14 mouse cellular contexts compared by ENCODE assay signal in the genomic region with DNA sequence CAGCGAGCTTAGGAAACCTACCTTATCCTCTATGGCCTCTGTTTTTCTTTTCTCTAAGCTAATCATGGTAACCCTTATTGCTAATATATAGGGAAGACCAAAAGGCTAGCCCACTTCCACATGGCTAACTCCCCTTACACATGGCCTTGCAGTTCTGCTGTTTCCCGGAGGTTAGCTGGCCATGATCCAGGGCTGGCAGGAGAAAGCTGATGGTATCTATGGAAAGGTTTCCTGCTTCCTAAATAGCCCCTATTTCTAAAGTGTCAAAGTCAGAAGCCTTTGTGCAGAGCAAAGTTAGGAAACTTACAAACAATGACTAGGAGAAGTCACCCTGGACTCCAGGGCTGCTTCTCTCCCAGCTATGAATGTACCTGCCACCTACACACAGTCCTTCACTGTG.
DNase-seq lines count a peak whose midpoint lies in the region; ATAC-seq and TF ChIP-seq lines count a peak whose summit lies in the region.
"Had no signal": no experiment of that assay in that cellular context is flagged by ENCODE, and none has a peak within 500 bp of the region (broad histone marks: within the 10 kb centered on the region; RNA-seq: fewer than 3 reads in every experiment).

No protein-coding gene starts in this region.

- H3K4me1 ChIP-seq in lung, embryonic 14.5 days (ENCODE audit: insufficient read depth), result no peaks in the 10 kb centered on the region
- 0 out of 2 replicates have a peak, but pooled peaks cover 3% of the 10 kb centered on the region for H3K4me1 ChIP-seq in forebrain, embryonic 15.5 days
- H3K4me1 ChIP-seq: liver, embryonic 12.5 days; neural tube, embryonic 12.5 days had no signal

- ATAC-seq in lung, embryonic 14.5 days (ENCODE audit: insufficient read depth), result no peak
- no peak for ATAC-seq in forebrain, embryonic 15.5 days (replicated peaks)
- ATAC-seq: liver, embryonic 12.5 days; midbrain, embryonic 13.5 days had no signal

- H3K9ac ChIP-seq in lung, embryonic 14.5 days, result no peak overlapping the region
- H3K9ac ChIP-seq in forebrain, embryonic 15.5 days (replicated peaks), result no peak overlapping the region
- H3K9ac ChIP-seq: liver, embryonic 12.5 days; midbrain, embryonic 13.5 days; neural tube, embryonic 12.5 days had no signal

- H3K36me3 ChIP-seq in lung, embryonic 14.5 days (ENCODE audit: insufficient read depth), result no peaks in the 10 kb centered on the region
- H3K36me3 ChIP-seq in forebrain, embryonic 15.5 days, result no peaks in the 10 kb centered on the region
- H3K36me3 ChIP-seq: liver, embryonic 12.5 days; midbrain, embryonic 13.5 days; neural tube, embryonic 12.5 days had no signal

- no peaks in the 10 kb centered on the region for H3K27me3 ChIP-seq in lung, embryonic 14.5 days (ENCODE audit: insufficient read depth, low read length)
- H3K27me3 ChIP-seq in forebrain, embryonic 15.5 days, result no peaks in the 10 kb centered on the region
- H3K27me3 ChIP-seq: midbrain, embryonic 13.5 days; neural tube, embryonic 12.5 days had no signal

- no peak for TF ChIP-seq CTCF in lung, embryonic 14.5 days (IDR thresholded peaks at IDR 0.05; ENCODE audit: low read depth)

- no peak overlapping the region for H3K4me3 ChIP-seq in lung, embryonic 14.5 days (ENCODE audit: low read depth, low read length)
- no peak overlapping the region for H3K4me3 ChIP-seq in forebrain, embryonic 15.5 days
- H3K4me3 ChIP-seq: liver, embryonic 12.5 days; midbrain, embryonic 13.5 days; neural tube, embryonic 12.5 days had no signal

- no peaks in the 10 kb centered on the region for H3K9me3 ChIP-seq in lung, embryonic 14.5 days (ENCODE audit: low read depth, low read length)
- no peaks in the 10 kb centered on the region for H3K9me3 ChIP-seq in forebrain, embryonic 15.5 days
- H3K9me3 ChIP-seq: liver, embryonic 12.5 days; midbrain, embryonic 13.5 days; neural tube, embryonic 12.5 days had no signal

- no peak overlapping the region for H3K27ac ChIP-seq in lung, embryonic 14.5 days (ENCODE audit: low read depth)
- no peak overlapping the region for H3K27ac ChIP-seq in forebrain, embryonic 15.5 days (replicated peaks)
- H3K27ac ChIP-seq: liver, embryonic 12.5 days; midbrain, embryonic 13.5 days; neural tube, embryonic 12.5 days had no signal

- 53% methylated on average over 2 of the region's 2 CpGs for WGBS in lung, embryonic 14.5 days
- 68% methylated on average over 2 of the region's 2 CpGs for WGBS in forebrain, embryonic 15.5 days

- DNase-seq in cerebellum, postnatal 10 days, result peak; percentile 39 to 56
- no peak for DNase-seq in cerebellum, postnatal 4 days (ENCODE audit: low spot score in 2 of 2)
- DNase-seq in lung, embryonic 14.5 days, result peak; percentile 59
- no peak for DNase-seq in lung, postnatal 25 days (ENCODE audit: low spot score)
- peak; percentile 35 for DNase-seq in kidney, adult 9 months
- DNase-seq in lung, postnatal 36 days, result peak; percentile 46
- DNase-seq in embryo, embryonic 10 days (ENCODE audit: low spot score), result no peak
- DNase-seq: B cell, adult 2 months; cerebellum, adult 2 months; right cerebral cortex, adult 18-20 months had no signal

- H3K4me2 ChIP-seq in lung, embryonic 14.5 days, result no peak overlapping the region
- no peak overlapping the region for H3K4me2 ChIP-seq in forebrain, embryonic 15.5 days (replicated peaks)
- H3K4me2 ChIP-seq: liver, embryonic 12.5 days; midbrain, embryonic 13.5 days; neural tube, embryonic 12.5 days had no signal

Comparison
In these comparisons a context has a peak if more than half of its experiments do, and no peak if none do; other contexts are left out.
1. DNase-seq: peak in cerebellum, postnatal 10 days (2 of 2), lung, embryonic 14.5 days (single experiment), kidney, adult 9 months (single experiment) and lung, postnatal 36 days (single experiment); none in cerebellum, postnatal 4 days (0 of 2), lung, postnatal 25 days (single experiment) and embryo, embryonic 10 days (single experiment).